Mouse (Mus musculus) v-Abl transformed pro-B cells (cell line): ENCODE results near the gene P4hb.
"Not testable (repeated sequence)": the region's sequence is repeated elsewhere in the genome, so short reads cannot be mapped to it uniquely, and the experiment has no call there.

ENCODE experiments used
- in situ Hi-C, 2 experiments: fragments of 400-800 bp; cut with MboI; formaldehyde crosslinking; loops; one replicate each; pipeline ENCODE4 v1.15.1; 2025; ENCODE audit not compliant: unreplicated experiment in 2 of 2

P4hb gene

GRCm38 (mm10) chr11:120576365-120576981 is 3.4 kb upstream of the P4hb start:
- in situ Hi-C loops, result loop anchor here in 1 of 2 experiments (5.0 kb wide), 3 partner anchors 41 to 89 kb away; partner anchors contain the start of gene Pcyt2

GRCm38 (mm10) chr11:120575940-120576339 is 2.9 kb upstream of the P4hb start:
- in situ Hi-C loops, result loop anchor here in 1 of 2 experiments (5.0 kb wide), 3 partner anchors 41 to 89 kb away; partner anchors contain the start of gene Pcyt2

DNA sequence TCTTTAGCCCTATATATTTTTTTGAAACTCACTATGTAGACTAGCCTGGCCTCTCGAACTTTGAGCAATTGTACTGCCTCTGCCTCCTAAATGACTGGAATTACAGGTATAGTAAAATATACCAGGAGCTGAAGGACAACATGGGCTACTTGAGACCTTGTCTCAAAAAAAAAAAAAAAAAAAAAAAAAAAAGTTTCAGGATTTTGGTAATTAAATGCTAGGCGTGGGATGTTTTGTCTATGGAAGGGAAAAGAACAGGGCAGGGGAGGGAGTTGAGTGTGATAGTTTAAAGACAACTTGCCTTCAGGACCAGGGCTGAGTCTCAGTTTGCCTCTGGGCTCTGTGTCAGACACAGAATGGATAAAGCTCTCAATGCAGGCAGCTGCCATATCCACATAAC is 2.0 kb upstream of the P4hb start:
- in situ Hi-C loops, result loop anchor here in 1 of 2 experiments (5.0 kb wide), 3 partner anchors 42 to 88 kb away; partner anchors contain the start of gene Pcyt2

- in situ Hi-C loops, result no loop called here
These were observed 1.2 kb upstream of the P4hb start for GRCm38 (mm10) chr11:120574278-120574600.

DNA sequence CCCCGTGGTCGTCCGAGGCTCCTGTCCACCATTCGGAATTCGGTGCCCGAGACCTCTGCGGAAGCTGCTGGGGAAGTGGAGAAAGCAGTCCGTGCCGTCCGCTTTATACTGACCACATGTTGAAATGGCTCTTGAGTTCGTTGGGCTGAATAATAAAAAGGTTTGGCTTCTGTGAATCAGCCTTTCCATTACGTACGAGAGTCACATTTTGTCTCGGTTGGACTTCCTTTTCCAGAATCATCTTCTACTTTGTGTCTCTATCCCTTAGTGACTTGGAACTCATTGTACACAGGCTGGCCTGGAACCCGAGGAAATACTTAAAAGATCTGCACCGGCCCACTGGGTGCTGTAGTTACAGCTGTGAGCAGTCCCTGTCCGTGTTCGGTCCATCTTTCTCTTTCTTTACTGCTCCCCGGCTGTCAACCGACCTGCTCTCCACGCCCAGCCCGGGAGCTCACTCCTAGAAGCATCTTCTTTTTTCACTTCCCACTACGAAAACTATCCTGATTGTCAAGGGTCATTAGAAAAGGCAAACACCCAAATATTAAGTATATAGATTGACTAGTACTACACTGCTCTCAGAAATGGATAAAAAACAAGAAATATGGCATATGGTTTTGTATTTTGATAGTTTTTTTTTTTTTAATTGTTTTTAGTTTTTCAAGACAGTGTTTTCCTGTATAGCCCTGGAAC is 678 bp upstream of the P4hb start:
- in situ Hi-C loops, result no loop called here

DNA sequence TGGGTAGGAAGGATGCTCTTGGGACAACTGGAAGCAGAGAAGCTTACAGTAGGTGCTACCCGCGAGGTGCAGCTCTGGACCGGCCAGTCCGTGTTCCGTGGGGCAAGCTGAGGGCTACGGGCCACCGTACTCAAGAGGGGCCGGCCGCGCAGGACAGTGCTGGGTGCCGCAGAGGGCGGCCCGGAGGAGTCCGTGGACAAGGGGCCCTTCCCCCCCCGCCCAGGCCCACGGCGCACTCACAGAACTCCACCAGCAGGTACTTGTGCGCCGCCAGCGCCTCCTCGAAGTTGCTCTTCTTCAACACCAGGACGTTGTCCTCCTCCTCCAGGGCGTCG is 669 bp downstream of the P4hb start:
- in situ Hi-C loops, result no loop called here

DNA sequence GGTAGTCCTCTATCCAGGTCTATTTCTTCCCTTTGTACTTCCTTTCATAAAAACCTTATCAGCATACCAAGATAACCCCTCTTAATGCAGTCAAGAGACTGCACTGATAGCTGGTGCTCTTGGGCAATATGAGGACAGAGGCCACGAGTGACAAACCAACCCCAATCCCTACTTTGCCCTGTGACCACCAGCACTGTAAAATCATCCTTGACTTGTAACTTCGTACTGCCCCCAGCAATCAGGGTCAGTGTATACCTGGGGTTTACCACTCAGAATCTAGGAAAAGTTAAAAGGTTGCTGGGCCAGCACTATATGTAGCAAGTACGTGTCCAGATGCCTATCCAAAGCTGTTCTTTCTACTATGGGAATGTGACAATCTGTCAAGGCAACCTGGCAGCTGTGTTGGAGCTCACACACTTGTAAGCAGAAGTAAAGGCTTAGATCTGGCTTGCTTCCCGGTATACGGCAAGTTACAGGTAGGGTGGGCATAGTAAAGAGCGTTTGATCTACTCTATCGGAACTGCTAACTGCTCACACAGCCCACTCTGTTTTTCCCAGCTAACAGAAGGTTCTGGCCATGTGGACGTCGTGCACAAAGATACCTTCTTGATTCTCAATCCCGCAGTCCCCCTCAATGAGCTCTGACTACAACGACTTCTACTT is 1.2 kb downstream of the P4hb start:
- in situ Hi-C loops, result no loop called here

DNA sequence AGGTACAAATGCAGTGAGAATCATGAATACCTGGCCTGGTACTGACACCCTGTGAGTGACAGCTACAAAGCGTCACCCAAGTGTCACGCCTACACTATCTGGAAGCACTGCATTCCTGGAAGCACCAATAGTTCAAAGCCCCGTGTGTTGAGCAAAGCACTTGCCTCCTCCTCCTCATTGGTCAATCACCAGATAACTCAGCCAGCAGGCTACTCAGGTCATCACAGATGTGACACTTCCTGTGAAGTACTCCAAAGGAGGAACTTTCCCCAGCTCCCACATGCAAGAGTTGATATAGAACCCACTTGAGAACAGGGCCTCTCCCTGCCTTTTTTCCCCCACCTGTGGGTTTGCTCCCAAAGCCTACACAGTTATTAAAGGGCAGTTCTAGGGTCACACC is 1.9 kb downstream of the P4hb start:
- in situ Hi-C loops, result no loop called here

DNA sequence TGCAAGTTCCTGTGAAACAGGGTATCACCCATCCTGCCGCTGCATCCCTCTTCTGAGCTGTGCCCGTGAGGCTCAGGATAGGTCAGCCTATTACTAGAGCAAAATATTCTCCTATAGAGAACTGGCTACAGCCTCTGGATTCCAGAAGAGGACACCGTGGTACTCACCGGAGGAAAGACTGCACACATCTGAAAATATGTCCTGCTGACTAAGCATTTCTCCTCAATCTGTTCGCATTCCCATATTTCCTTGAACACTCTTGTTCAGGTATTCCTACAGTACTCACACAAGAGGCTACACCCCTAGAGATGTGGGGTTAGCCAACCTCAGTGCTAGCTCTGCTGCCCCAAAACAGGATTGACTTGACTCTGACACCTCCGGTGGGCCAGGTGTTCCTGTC is 4.7 kb downstream of the P4hb start:
- in situ Hi-C loops, result loop anchor here in 1 of 2 experiments (10.0 kb wide), 1 partner anchor 54 kb away; no protein-coding TSS in a partner anchor

GRCm38 (mm10) chr11:120565114-120565513 is 7.9 kb downstream of the P4hb start:
- in situ Hi-C loops, result loop anchor here in 1 of 2 experiments (10.0 kb wide), 1 partner anchor 50 kb away; no protein-coding TSS in a partner anchor

DNA sequence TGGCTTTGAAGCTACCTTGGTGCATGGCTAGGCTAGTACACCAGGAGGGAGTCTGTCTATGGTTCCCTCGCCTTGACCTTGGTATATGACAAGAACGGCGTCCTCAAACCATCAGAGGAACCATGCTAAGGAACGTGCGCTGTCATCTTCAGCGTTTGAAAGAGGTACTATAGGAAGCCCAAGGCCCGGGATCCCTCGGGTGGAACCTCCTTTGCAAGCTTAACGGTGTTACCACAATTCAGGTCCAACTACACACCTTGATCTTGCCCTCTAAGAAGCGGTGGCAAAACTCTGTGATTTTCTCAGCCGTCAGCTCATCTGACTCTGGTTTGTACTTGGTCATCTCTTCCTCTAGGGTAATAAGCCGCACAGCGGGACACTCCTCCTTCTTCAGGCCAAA is 10.1 kb downstream of the P4hb start:
- in situ Hi-C loops, result loop anchor here in 1 of 2 experiments (10.0 kb wide), 1 partner anchor 48 kb away; no protein-coding TSS in a partner anchor

- in situ Hi-C loops, result loop anchor here in 1 of 2 experiments (10.0 kb wide), 1 partner anchor 46 kb away; no protein-coding TSS in a partner anchor
These were observed 11.9 kb downstream of the P4hb start for GRCm38 (mm10) chr11:120560952-120561728.

GRCm38 (mm10) chr11:120558843-120559242 is 14.2 kb downstream of the P4hb start:
- in situ Hi-C loops, result not testable (repeated sequence)

GRCm38 (mm10) chr11:120555260-120555659 is 17.8 kb downstream of the P4hb start:
- in situ Hi-C loops, result no loop called here

DNA sequence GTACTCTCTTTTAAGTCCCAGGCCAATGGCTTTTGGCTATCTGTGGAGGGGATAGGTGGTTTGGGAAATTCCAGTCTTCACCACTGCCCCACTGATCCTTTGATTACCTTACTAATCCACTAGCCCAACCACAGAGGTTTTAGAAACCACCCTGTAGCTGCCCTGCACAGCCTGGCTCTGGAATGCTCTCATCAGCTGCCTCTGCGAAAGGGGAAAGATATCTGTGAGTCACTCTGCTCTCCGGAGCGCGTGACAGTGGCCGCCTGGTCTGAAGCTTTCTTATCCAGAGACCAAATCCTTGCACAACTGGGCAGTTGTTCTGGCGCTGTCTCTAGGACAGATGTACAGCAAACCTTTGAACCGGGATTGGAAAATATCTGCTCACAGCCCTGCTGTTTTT is 18.2 kb downstream of the P4hb start:
- in situ Hi-C loops, result no loop called here

DNA sequence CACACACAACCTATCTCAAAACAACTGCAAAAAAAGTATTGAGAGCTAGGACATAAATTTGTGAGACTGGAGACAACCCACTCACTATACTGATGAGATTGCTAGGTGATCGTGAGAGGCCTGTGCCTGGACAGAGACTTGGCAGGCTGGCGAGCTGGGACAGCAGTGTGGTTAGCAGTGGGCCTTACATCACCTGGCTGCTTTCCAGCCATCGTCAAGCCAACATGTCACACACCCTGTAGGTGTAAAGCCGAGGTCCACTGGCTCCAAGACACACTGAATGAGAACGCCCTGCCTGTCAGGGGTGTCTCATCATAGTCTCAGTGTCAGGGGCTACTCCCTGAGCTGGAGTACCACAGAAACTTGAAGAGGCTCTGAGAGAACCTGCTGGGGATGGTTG is 20.3 kb downstream of the P4hb start:
- in situ Hi-C loops, result no loop called here

- in situ Hi-C loops, result no loop called here
These were observed 22.1 kb downstream of the P4hb start, which contains the start of gene Ppp1r27 for GRCm38 (mm10) chr11:120550810-120551440. Gene Ppp1r27 (minus strand): TSS chr11:120551132.

GRCm38 (mm10) chr11:120549986-120550809 is 22.9 kb downstream of the P4hb start:
- in situ Hi-C loops, result no loop called here

- in situ Hi-C loops, result no loop called here
These were observed 23.7 kb downstream of the P4hb start, which contains the start of gene Mcrip1 for GRCm38 (mm10) chr11:120549168-120549945. Gene Mcrip1 (minus strand): TSS chr11:120549727.
